Mouse (Mus musculus) heart, embryonic 14.5 days (tissue): Measurements from ENCODE around the gene Vnn3. TPM values are rescaled to one million over a fixed set of nuclear protein-coding genes. Genes with fewer than 3 reads are reported as not detected.

Source experiments
- ATAC-seq: fragments of 200-750 bp; cut with Nextera tagmentation; 2 replicates; pipeline ENCODE4 v1.8.0; 2017; ENCODE audit warnings: low read depth, moderate TSS enrichment; ENCODE audit not compliant: insufficient number of reproducible peaks, insufficient read depth, low FRiP score
- H3K27ac ChIP-seq, 2 experiments: fragments of 200-500 bp in 1 of 2; fragments of 300-500 bp in 1 of 2; sonication (generic) in 1 of 2; replicated peaks in 1 of 2; 2 replicates each; pipeline ENCODE4 v1.5.1; 2012 to 2014; ENCODE audit warnings: low read depth in 2 of 2, low read length in 2 of 2, control low read depth in 1 of 2, mild to moderate bottlenecking in 1 of 2, mixed read lengths in 1 of 2; ENCODE audit not compliant: control insufficient read depth in 1 of 2, insufficient read depth in 1 of 2
- H3K27me3 ChIP-seq: fragments of 300-500 bp; sonication (generic); 2 replicates; pipeline ENCODE4 v1.6.1; 2014; ENCODE audit warnings: mild to moderate bottlenecking, low read length, control low read depth; ENCODE audit not compliant: control insufficient read depth, insufficient read depth
- H3K36me3 ChIP-seq: fragments of 300-500 bp; sonication (generic); 2 replicates; pipeline ENCODE4 v1.6.1; 2014; ENCODE audit warnings: mild to moderate bottlenecking, control low read depth, low read length, mixed read lengths; ENCODE audit not compliant: control insufficient read depth, insufficient read depth
- H3K4me1 ChIP-seq, 2 experiments: fragments of 200-500 bp in 1 of 2; fragments of 300-500 bp in 1 of 2; sonication (generic) in 1 of 2; 2 replicates each; pipeline ENCODE4 v1.6.1; 2012 to 2014; ENCODE audit warnings: low read length in 2 of 2, control low read depth in 1 of 2, mixed read lengths in 1 of 2; ENCODE audit not compliant: control insufficient read depth in 2 of 2, insufficient read depth in 2 of 2
- H3K4me2 ChIP-seq: fragments of 300-500 bp; sonication (generic); 2 replicates; pipeline ENCODE4 v1.6.1; 2014; ENCODE audit warnings: mild to moderate bottlenecking, low read length
- H3K4me3 ChIP-seq, 2 experiments: fragments of 200-500 bp in 1 of 2; fragments of 300-500 bp in 1 of 2; sonication (generic) in 1 of 2; 2 replicates each; pipeline ENCODE4 v1.5.1; 2012 to 2014; ENCODE audit warnings: low read length in 2 of 2, mild to moderate bottlenecking in 2 of 2, control low read depth in 1 of 2, low read depth in 1 of 2, moderate library complexity in 1 of 2; ENCODE audit not compliant: control insufficient read depth in 1 of 2, insufficient read depth in 1 of 2
- H3K9ac ChIP-seq: fragments of 300-500 bp; sonication (generic); 2 replicates; pipeline ENCODE4 v1.6.1; 2014; ENCODE audit warnings: mild to moderate bottlenecking, low read length
- H3K9me3 ChIP-seq: fragments of 300-500 bp; sonication (generic); 2 replicates; pipeline ENCODE4 v1.6.1; 2016; ENCODE audit warnings: low read length, control low read depth; ENCODE audit not compliant: control insufficient read depth
- WGBS: fragments of 180-500 bp; shearing (Covaris S2); extraction: QIAGEN DNeasy Blood & Tissue Kit; methylation state at CpG from one replicate; pipeline ENCODE4 v1.1.7; 2014; 5-methylcytosine and 5-hydroxymethylcytosine counted together
- polyA plus RNA-seq: library from polyadenylated mRNA; unstranded; fragments of >200 nt; fragmentation: Nextera tagmentation; extraction: Ambion mirVana; gene quantifications from 2 replicates; pipeline ENCODE4 v1.2.1, GENCODE M21; 2014

Vnn3 gene
- polyA plus RNA-seq, 1 experiment from 2014 or later: 0.15 TPM

GRCm38 (mm10) chr10:23895376-23895775, 44.1 kb downstream of the Vnn3 start:
- Histone ChIP-seq H3K4me1 (peaks cover 4 to 5% of the 10 kb centered on the region in 2 experiments; a peak in 1 of 4 replicates), H3K4me2 (peak overlapping the region; percentile 71), H3K27me3 (no peaks in the 10 kb centered on the region), H3K9ac (no peak overlapping the region), H3K9me3 (no peaks in the 10 kb centered on the region), H3K4me3 (peak overlapping the region in 1 of 2 experiments; percentile 40; a peak in 1 of 4 replicates), H3K36me3 (no peaks in the 10 kb centered on the region), H3K27ac (no peak overlapping the region)
- 66% methylated on average over 7 of the region's 7 CpGs for WGBS
- no peak for ATAC-seq

DNA sequence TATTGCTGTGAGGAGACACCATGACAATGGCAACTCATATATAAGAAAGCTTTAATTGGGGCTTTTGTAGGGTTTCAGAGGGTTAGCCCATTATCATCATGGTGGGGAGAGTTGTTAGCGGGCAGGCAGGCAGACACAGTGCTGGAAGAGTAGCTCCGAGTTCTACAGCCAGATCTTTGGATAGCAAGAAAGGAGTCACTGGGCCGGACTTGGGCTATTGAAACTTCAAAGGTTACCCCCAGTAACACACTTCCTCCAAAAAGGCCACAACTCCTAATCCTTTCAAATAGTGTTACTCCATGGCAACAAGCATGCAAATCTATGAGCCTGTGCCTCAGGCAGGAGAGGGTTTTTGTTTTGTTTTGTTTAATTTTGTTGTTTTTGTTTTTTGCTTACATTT, 49.9 kb downstream of the Vnn3 start:
- Histone ChIP-seq H3K4me1 (no peaks in the 10 kb centered on the region), H3K9me3 (no peaks in the 10 kb centered on the region), H3K27ac (no peak overlapping the region), H3K36me3 (no peaks in the 10 kb centered on the region), H3K4me2 (no peak overlapping the region), H3K9ac (no peak overlapping the region), H3K27me3 (no peaks in the 10 kb centered on the region), H3K4me3 (no peak overlapping the region)
- 88% methylated on average over 3 of the region's 3 CpGs for WGBS
- no peak for ATAC-seq

DNA sequence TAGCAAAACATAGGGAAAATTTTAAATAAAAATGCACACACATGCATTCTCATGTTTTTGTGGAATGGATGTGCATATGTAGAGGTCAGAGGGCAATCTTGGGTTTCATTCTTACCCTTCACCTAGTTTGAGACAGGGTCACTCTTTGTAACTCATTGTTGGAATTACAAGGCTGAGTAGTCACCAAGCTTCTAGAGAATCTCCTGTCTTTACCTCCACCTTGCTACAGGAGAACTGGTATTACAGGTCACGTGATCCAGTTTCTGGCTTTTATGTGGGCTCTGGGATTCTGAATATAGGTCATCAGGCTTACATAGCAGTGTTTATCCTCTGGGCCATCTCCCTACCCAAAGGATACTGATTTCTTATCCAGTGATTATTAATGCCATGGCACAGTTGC, 54.4 kb downstream of the Vnn3 start:
- Histone ChIP-seq H3K9ac (no peak overlapping the region), H3K4me2 (no peak overlapping the region), H3K4me3 (no peak overlapping the region), H3K27ac (no peak overlapping the region), H3K27me3 (no peaks in the 10 kb centered on the region), H3K9me3 (no peaks in the 10 kb centered on the region), H3K4me1 (no peaks in the 10 kb centered on the region), H3K36me3 (no peaks in the 10 kb centered on the region)
- WGBS: 84% methylated on average over 1 of the region's 1 CpGs
- ATAC-seq: no peak

Other genes with a start within 250 kb of the Vnn3 start
- 113 and 122 TPM in 2 replicates for gene Rps12, start 64.2 kb upstream of the Vnn3 start, polyA plus RNA-seq
- 9.3 and 11.4 TPM in 2 replicates for gene Slc18b1, start 54.5 kb upstream of the Vnn3 start, polyA plus RNA-seq
- 3.7 and 4.5 TPM in 2 replicates for gene Vnn1, start 43.2 kb downstream of the Vnn3 start, polyA plus RNA-seq
- gene Taar1, start 68.9 kb downstream of the Vnn3 start, polyA plus RNA-seq: not detected in 2 replicates
- gene Taar2, start 87.1 kb downstream of the Vnn3 start, polyA plus RNA-seq: not detected in 2 replicates
- not detected in 2 replicates for gene Taar3, start 98.1 kb downstream of the Vnn3 start, polyA plus RNA-seq
- gene Taar4, start 109.0 kb downstream of the Vnn3 start, polyA plus RNA-seq: not detected in 2 replicates
- gene Taar5, start 119.2 kb downstream of the Vnn3 start, polyA plus RNA-seq: not detected in 2 replicates
- gene Taar6, start 134.2 kb downstream of the Vnn3 start, polyA plus RNA-seq: not detected in 2 replicates
- gene Taar7a, start 142.0 kb downstream of the Vnn3 start, polyA plus RNA-seq: not detected in 2 replicates
- gene Taar7b, start 148.5 kb downstream of the Vnn3 start, polyA plus RNA-seq: not detected in 2 replicates
- not detected in 2 replicates for gene Taar7d, start 175.8 kb downstream of the Vnn3 start, polyA plus RNA-seq
- not detected in 2 replicates for gene Taar7e, start 186.2 kb downstream of the Vnn3 start, polyA plus RNA-seq
- not detected in 2 replicates for gene Taar7f, start 198.0 kb downstream of the Vnn3 start, polyA plus RNA-seq
- not detected in 2 replicates for gene Taar8a, start 225.0 kb downstream of the Vnn3 start, polyA plus RNA-seq
- not detected in 2 replicates for gene Taar8b, start 240.8 kb downstream of the Vnn3 start, polyA plus RNA-seq